Comparison of ENCODE assay signal across 9 mouse cellular contexts in genomic region chr14:102883344-102884122, GRCm38 (mm10).
A peak's percentile ranks its signal among the peaks of the same experiment; 100 is the strongest.
DNase-seq lines count a peak whose midpoint lies in the region; ATAC-seq and TF ChIP-seq lines count a peak whose summit lies in the region.
"Had no signal": no experiment of that assay in that cellular context is flagged by ENCODE, and none has a peak within 500 bp of the region (broad histone marks: within the 10 kb centered on the region; RNA-seq: fewer than 3 reads in every experiment).

No protein-coding gene starts in this region.

- H3K4me3 ChIP-seq in forebrain, embryonic 15.5 days: no peak overlapping the region
- no peak overlapping the region for H3K4me3 ChIP-seq in kidney, adult 2 months (ENCODE audit: insufficient read depth, low read depth, low read length)
- no peak overlapping the region for H3K4me3 ChIP-seq in midbrain, postnatal 0 days (ENCODE audit: low read depth, low read length)
- H3K4me3 ChIP-seq: erythroblast, embryonic 14.5 days had no signal

- H3K36me3 ChIP-seq in forebrain, embryonic 15.5 days: no peaks in the 10 kb centered on the region
- no peaks in the 10 kb centered on the region for H3K36me3 ChIP-seq in kidney, adult 2 months (ENCODE audit: control insufficient read depth, insufficient read depth, low read length)
- no peaks in the 10 kb centered on the region for H3K36me3 ChIP-seq in midbrain, postnatal 0 days (ENCODE audit: insufficient read depth, low read length)

- no peaks in the 10 kb centered on the region for H3K9me3 ChIP-seq in forebrain, embryonic 15.5 days
- no peaks in the 10 kb centered on the region for H3K9me3 ChIP-seq in midbrain, postnatal 0 days (ENCODE audit: low read length)

- ATAC-seq in forebrain, embryonic 15.5 days (replicated peaks): peak; percentile 94
- peak; percentile 47; the same call in 1 of the 2 replicates for ATAC-seq in midbrain, postnatal 0 days (ENCODE audit: low FRiP score)

- H3K9ac ChIP-seq in forebrain, embryonic 15.5 days (replicated peaks): no peak overlapping the region
- no peak overlapping the region for H3K9ac ChIP-seq in midbrain, postnatal 0 days (replicated peaks; ENCODE audit: low read length, poor library complexity, severe bottlenecking)

- peak; percentile 32 for DNase-seq in embryo, embryonic 10 days (ENCODE audit: low spot score)
- DNase-seq in embryo, embryonic 9.5 days (ENCODE audit: extremely low spot score): no peak
- peak; percentile 83 for DNase-seq in A20 (ENCODE audit: low read depth, low spot score)
- DNase-seq in kidney, adult 2 months: peak; percentile 77
- DNase-seq in midbrain, postnatal 0 days (ENCODE audit: low spot score): peak; percentile 57
- DNase-seq in ovary, postnatal 14 days (ENCODE audit: low spot score): no peak
- no peak for DNase-seq in spleen, adult 12 weeks (ENCODE audit: low spot score)

- no peak overlapping the region for H3K4me2 ChIP-seq in forebrain, embryonic 15.5 days (replicated peaks)
- H3K4me2 ChIP-seq in midbrain, postnatal 0 days (ENCODE audit: low read depth, low read length, poor library complexity, severe bottlenecking): no peak overlapping the region

- TF ChIP-seq CTCF in kidney, adult 2 months (conservative IDR thresholded peaks at IDR 0.05; ENCODE audit: insufficient read depth, insufficient read length, low read depth, low read length): no peak
- TF ChIP-seq CTCF in midbrain, postnatal 0 days (IDR thresholded peaks at IDR 0.05): no peak

- 76% methylated on average over 15 of the region's 15 CpGs for WGBS in forebrain, embryonic 15.5 days
- WGBS in kidney, adult 2 months: 77% methylated on average over 15 of the region's 15 CpGs
- WGBS in midbrain, postnatal 0 days: 85% methylated on average over 15 of the region's 15 CpGs

- TF ChIP-seq POLR2A in kidney, adult 2 months (IDR thresholded peaks at IDR 0.05; ENCODE audit: low read depth, low read length): no peak

- peaks cover 5% of the 10 kb centered on the region; the same call in 1 of the 2 replicates for H3K4me1 ChIP-seq in forebrain, embryonic 15.5 days
- no peaks in the 10 kb centered on the region for H3K4me1 ChIP-seq in kidney, adult 2 months (ENCODE audit: control insufficient read depth, insufficient read depth, low read length)
- no peaks in the 10 kb centered on the region for H3K4me1 ChIP-seq in midbrain, postnatal 0 days (ENCODE audit: insufficient read depth, low read length)

- H3K27ac ChIP-seq in forebrain, embryonic 15.5 days (replicated peaks): peak overlapping the region; percentile 46; the same call in 1 of the 2 replicates
- peak overlapping the region; percentile 69; the same call in 1 of the 2 replicates for H3K27ac ChIP-seq in kidney, adult 2 months (ENCODE audit: insufficient read depth, low read depth, low read length)
- no peak overlapping the region for H3K27ac ChIP-seq in midbrain, postnatal 0 days (ENCODE audit: low read depth, low read length)

- no peaks in the 10 kb centered on the region for H3K27me3 ChIP-seq in forebrain, embryonic 15.5 days
- no peaks in the 10 kb centered on the region for H3K27me3 ChIP-seq in kidney, adult 2 months (replicated peaks; ENCODE audit: control insufficient read depth, insufficient read depth, low read length)
- H3K27me3 ChIP-seq in midbrain, postnatal 0 days (ENCODE audit: insufficient read depth, low read length): no peaks in the 10 kb centered on the region

Comparison
In these comparisons a context has a peak if more than half of its experiments do, and no peak if none do; other contexts are left out.
1. DNase-seq: peak in embryo, embryonic 10 days (single experiment), A20 (single experiment), kidney, adult 2 months (single experiment) and midbrain, postnatal 0 days (single experiment); none in embryo, embryonic 9.5 days (single experiment), ovary, postnatal 14 days (single experiment) and spleen, adult 12 weeks (single experiment).